Mouse (Mus musculus): ENCODE results near the gene Ywhah.

DNA sequence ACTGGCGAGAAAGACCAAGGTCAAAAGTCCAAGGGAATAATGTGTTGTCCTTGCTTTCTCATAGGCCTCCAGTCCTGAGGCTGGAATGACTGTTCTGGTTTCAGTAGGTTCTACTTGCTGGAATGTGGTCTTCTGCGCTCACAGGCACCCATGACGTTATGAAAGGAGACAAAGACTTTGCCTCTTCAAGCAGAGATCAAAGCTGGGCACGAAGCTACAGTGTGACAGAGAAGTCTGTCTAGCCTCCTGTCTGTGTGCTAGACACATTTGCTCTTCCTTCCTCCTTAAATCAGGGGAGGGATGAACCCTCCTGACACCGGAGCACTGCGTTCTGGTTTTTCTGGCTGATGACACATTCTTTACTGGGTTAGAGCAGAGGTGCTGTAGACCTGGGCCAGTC lies 15.1 kb upstream of the Ywhah start:
- TF ChIP-seq POLR2A (IDR thresholded peaks at IDR 0.05; ENCODE audit: insufficient read length, low read depth) (no peak), MAX (IDR thresholded peaks at IDR 0.05; ENCODE audit: low read depth) (no peak), POLR2AphosphoS2 (IDR thresholded peaks at IDR 0.05; ENCODE audit: insufficient read length, low read depth) (no peak), E2F4 (IDR thresholded peaks at IDR 0.05; ENCODE audit: insufficient read depth) (no peak), USF1 (IDR thresholded peaks at IDR 0.05; ENCODE audit: low read depth) (no peak), TCF12 (IDR thresholded peaks at IDR 0.05; ENCODE audit: insufficient read depth, poor library complexity, severe bottlenecking) (no peak), MYOD1 (IDR thresholded peaks at IDR 0.05; ENCODE audit: control insufficient read depth in 1 of 3, insufficient read length in 2 of 3, low read depth in 2 of 3) (no peak), REST (IDR thresholded peaks at IDR 0.05; ENCODE audit: insufficient read depth, insufficient read length) (no peak), MYOG (IDR thresholded peaks at IDR 0.05; ENCODE audit: control insufficient read depth in 1 of 3, insufficient read depth in 1 of 3, insufficient read length in 2 of 3, low read depth in 2 of 3) (no peak), SRF (IDR thresholded peaks at IDR 0.05; ENCODE audit: control insufficient read depth, insufficient read length, low read depth) (no peak)
